Mouse (Mus musculus) thymus, adult 18-20 months (tissue): Measurements from ENCODE around the gene Ankrd22.

ENCODE experiments used
- DNase-seq, 2 experiments: peaks; one replicate each; pipeline ENCODE4 v3.0.0; 2022; ENCODE audit warnings: mixed read lengths in 2 of 2

Gene Ankrd22

DNA sequence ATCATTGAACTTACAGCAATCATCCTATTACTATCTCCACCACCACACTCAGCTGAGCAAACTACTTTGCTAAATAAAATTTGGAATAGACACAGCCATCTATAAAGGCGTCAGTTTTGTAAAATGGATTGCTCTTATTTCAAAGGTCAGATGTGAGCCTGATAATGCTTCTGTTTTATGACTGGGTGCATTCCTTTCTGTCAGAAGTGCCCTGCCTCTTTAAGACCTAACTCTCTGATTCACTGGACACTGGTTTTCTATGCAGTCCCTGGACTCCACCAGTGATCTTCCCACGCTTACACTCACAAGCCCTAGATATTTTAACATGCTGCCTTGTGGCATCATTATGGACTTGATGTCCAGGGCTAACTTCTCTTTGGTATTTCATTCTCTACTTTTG is 87.7 kb downstream of the Ankrd22 start:
- DNase-seq = no peak

- no peak for DNase-seq
Measured at GRCm38 (mm10) chr19:34074239-34074638, 91.6 kb downstream of the Ankrd22 start.
